Mouse (Mus musculus) embryonic facial prominence, embryonic 11.5 days (tissue): ENCODE results near the gene Cela2a. TPM values are rescaled to one million over a fixed set of nuclear protein-coding genes. Genes with fewer than 3 reads are reported as not detected.

Experiments used
- ATAC-seq: fragments of 200-750 bp; cut with Nextera tagmentation; replicated peaks from 2 replicates; pipeline ENCODE4 v1.8.0; 2017; ENCODE audit warnings: low read depth; ENCODE audit not compliant: insufficient number of reproducible peaks, low FRiP score, low TSS enrichment
- DNase-seq: peaks from one replicate; pipeline ENCODE4 v3.0.0-alpha.2; 2015; ENCODE audit warnings: low spot score
- H3K27ac ChIP-seq: fragments of 300-500 bp; sonication (generic); replicated peaks from 2 replicates; pipeline ENCODE4 v1.5.1; 2014; ENCODE audit warnings: mild to moderate bottlenecking, low read depth, low read length, control low read depth
- H3K27me3 ChIP-seq: fragments of 300-500 bp; sonication (generic); 2 replicates; pipeline ENCODE4 v1.6.1; 2014; ENCODE audit warnings: mild to moderate bottlenecking, low read length, moderate library complexity, mixed read lengths; ENCODE audit not compliant: control insufficient read depth, insufficient read depth
- H3K36me3 ChIP-seq: fragments of 300-500 bp; sonication (generic); replicated peaks from 2 replicates; pipeline ENCODE4 v1.6.1; 2014; ENCODE audit warnings: low read depth, mild to moderate bottlenecking, low read length, moderate library complexity, mixed read lengths; ENCODE audit not compliant: control insufficient read depth, insufficient read depth
- H3K4me1 ChIP-seq: fragments of 300-500 bp; sonication (generic); 2 replicates; pipeline ENCODE4 v1.6.1; 2014; ENCODE audit warnings: low read length, mixed read lengths; ENCODE audit not compliant: control insufficient read depth, insufficient read depth
- H3K4me2 ChIP-seq: fragments of 300-500 bp; sonication (generic); 2 replicates; pipeline ENCODE4 v1.6.1; 2014; ENCODE audit warnings: low read depth, mild to moderate bottlenecking, control low read depth, low read length, moderate library complexity
- H3K4me3 ChIP-seq: fragments of 300-500 bp; sonication (generic); 2 replicates; pipeline ENCODE4 v1.5.1; 2014; ENCODE audit warnings: low read depth, low read length, control low read depth
- H3K9ac ChIP-seq: fragments of 300-500 bp; sonication (generic); replicated peaks from 2 replicates; pipeline ENCODE4 v1.6.1; 2014; ENCODE audit warnings: mild to moderate bottlenecking, control low read depth, low read length
- H3K9me3 ChIP-seq: fragments of 300-500 bp; sonication (generic); replicated peaks from 2 replicates; pipeline ENCODE4 v1.6.1; 2016; ENCODE audit warnings: mild to moderate bottlenecking, low read length, inconsistent platforms, mixed read lengths; ENCODE audit not compliant: control insufficient read depth
- WGBS: fragments of 180-500 bp; shearing (Covaris S2); extraction: QIAGEN DNeasy Blood & Tissue Kit; methylation state at CpG from one replicate; pipeline ENCODE4 v1.1.7; 2014; 5-methylcytosine and 5-hydroxymethylcytosine counted together
- polyA plus RNA-seq: library from polyadenylated mRNA; unstranded; fragments of >200 nt; fragmentation: Nextera tagmentation; extraction: Ambion mirVana; gene quantifications from 2 replicates; pipeline ENCODE4 v1.2.1, GENCODE M21; 2014

Cela2a gene
- polyA plus RNA-seq, 1 experiment from 2014 or later: not detected

DNA sequence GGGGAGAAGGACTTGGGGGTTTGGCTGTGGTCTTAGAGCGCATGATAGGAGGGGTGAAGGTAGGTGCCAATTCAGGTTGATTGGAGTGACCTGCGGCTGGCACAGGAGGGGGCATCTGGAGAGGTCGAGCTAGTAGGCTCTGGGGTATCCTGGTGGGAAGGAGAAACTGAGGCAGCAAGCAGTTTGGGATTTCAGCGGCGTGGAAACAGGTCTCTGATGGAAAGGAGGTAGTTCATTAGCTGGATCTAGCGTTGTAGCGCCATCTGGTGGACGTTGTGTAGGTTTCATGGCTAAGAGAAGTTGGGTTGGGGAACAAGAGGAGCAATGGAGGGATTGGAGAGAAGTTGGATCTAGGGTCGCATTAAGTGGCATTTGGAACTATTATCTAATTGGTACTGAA, 27.5 kb upstream of the Cela2a start:
- Histone ChIP-seq H3K27me3 (no peaks in the 10 kb centered on the region), H3K4me3 (no peak overlapping the region), H3K9me3 (no peaks in the 10 kb centered on the region), H3K9ac (no peak overlapping the region), H3K4me1 (no peaks in the 10 kb centered on the region), H3K36me3 (no peaks in the 10 kb centered on the region), H3K27ac (no peak overlapping the region), H3K4me2 (no peak overlapping the region)
- ATAC-seq: no peak
- 85% methylated on average over 9 of the region's 9 CpGs for WGBS
- DNase-seq: peak; percentile 65

DNA sequence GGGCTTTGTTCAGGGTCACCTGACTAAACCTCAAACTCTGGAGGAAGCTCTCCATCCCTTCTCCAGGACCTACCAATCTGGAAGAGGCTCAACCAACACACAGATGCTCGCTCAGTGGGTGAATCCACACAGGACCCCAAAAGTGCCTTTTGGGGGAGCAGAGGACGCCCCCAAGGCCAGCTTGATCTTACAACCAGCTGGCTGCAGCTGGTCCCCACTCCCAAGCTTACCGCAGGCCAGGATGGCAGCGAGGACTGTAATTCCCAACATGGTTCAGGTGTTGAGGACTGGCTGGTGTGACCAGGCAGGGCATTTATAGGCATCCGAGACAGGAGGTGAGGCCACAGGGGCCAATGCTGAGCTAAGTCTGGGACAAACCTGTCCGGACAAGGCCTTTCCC, 20.0 kb upstream of the Cela2a start, which contains the start of gene Ctrc:
TSS of gene Ctrc (minus strand) at position 361 of the 400 bp plus-strand sequence.
- no peak within 1 kb of the TSS for H3K4me2 ChIP-seq
- DNase-seq (no peak), ATAC-seq (no peak)
- H3K4me3 ChIP-seq: no peak within 1 kb of the TSS
- no peaks in the 10 kb centered on the region for H3K4me1 ChIP-seq
- H3K9ac ChIP-seq: no peak within 1 kb of the TSS
- no peaks in the 10 kb centered on the region for H3K9me3 ChIP-seq
- no peak within 1 kb of the TSS for H3K27ac ChIP-seq
- no peaks in the 10 kb centered on the region for H3K36me3 ChIP-seq
- 82% methylated on average over 6 of the region's 6 CpGs for WGBS
- H3K27me3 ChIP-seq: no peaks in the 10 kb centered on the region

DNA sequence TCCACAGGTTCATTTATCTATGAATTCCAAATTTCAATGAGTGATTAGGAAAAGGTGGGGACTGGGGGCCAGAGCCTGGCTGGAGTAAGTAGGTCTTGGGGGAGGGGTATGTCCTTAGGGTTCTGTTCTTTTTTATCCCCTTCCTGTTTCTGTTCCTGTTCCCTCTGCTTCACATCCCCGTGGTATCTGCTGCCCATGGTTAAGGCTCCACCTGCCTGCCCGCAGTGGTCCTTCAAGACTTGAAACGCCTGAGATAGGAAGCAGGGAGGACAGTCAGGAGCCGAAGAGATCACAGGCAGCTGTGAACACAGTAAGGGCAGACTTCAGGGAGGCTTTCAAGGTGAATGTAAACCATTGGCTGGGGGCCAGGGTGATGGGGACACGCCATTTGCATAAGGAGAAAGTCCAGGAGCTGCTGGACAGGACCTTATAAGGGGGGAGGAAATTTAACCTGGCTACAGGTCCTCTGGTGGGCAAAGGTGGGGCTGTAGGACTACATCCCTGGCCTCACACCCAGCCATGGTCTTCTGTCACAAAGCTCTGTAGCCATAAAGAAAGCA, 8.7 kb upstream of the Cela2a start:
- ATAC-seq (no peak), DNase-seq (no peak)
- H3K27me3 ChIP-seq: no peaks in the 10 kb centered on the region
- no peaks in the 10 kb centered on the region for H3K9me3 ChIP-seq
- H3K4me3 ChIP-seq: no peak overlapping the region
- H3K36me3 ChIP-seq: no peaks in the 10 kb centered on the region
- 71% methylated on average over 5 of the region's 5 CpGs for WGBS
- no peak overlapping the region for H3K9ac ChIP-seq
- H3K27ac ChIP-seq: no peak overlapping the region
- H3K4me2 ChIP-seq: no peak overlapping the region
- no peaks in the 10 kb centered on the region for H3K4me1 ChIP-seq

DNA sequence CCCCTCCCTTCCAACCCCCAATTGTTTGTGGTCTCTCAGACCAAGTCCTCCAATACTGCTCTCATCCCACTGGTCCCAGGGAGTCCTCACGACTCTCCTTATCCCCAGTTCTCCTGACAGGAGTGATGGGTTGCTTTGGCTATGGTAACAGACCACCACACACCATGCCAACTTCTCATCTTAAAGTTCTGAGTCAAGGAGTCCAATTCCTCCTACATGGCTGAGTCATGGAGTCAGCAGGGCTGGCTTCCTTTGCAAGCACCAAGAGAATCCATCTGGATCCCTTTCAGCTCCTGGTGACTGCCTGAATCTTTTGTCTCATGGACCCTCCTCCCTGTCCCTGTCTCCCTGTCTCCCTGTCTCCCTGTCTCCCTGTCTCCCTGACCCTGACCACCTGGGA, 8.0 kb upstream of the Cela2a start:
- 40% methylated on average over 1 of the region's 1 CpGs for WGBS
- no peak for ATAC-seq
- no peaks in the 10 kb centered on the region for H3K27me3 ChIP-seq

DNA sequence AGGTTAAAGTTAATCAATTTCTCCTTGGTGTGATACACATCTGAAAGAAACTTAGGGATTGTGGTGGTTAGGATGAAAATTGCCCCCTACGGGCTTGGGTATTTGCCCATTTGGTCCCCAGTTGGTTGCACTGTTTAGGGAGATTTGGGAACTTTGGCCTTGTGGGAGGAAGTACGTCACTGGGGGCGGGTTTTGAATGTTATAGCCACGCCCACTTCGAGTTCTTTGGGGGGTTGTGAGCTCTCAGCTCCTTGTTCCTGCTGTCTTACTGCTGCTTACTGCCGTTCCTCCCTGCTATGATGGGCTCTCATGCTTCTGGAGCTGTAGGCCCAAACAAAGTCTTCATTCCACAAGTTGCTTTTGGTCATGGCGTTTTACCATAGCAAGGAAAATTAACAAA, 5.4 kb upstream of the Cela2a start:
- H3K27ac ChIP-seq: no peak overlapping the region
- H3K9me3 ChIP-seq: no peaks in the 10 kb centered on the region
- H3K27me3 ChIP-seq: no peaks in the 10 kb centered on the region
- H3K4me1 ChIP-seq: no peaks in the 10 kb centered on the region
- H3K36me3 ChIP-seq: no peaks in the 10 kb centered on the region
- H3K9ac ChIP-seq: no peak overlapping the region
- ATAC-seq (no peak), DNase-seq (no peak)
- 83% methylated on average over 7 of the region's 7 CpGs for WGBS
- no peak overlapping the region for H3K4me2 ChIP-seq
- no peak overlapping the region for H3K4me3 ChIP-seq

More for the DNA sequence above, 8.0 kb upstream of the Cela2a start:
- no peak for DNase-seq
- H3K4me3 ChIP-seq: no peak overlapping the region
- no peak overlapping the region for H3K4me2 ChIP-seq
- no peaks in the 10 kb centered on the region for H3K9me3 ChIP-seq
- H3K36me3 ChIP-seq: no peaks in the 10 kb centered on the region
- no peak overlapping the region for H3K9ac ChIP-seq
- no peaks in the 10 kb centered on the region for H3K4me1 ChIP-seq
- no peak overlapping the region for H3K27ac ChIP-seq

DNA sequence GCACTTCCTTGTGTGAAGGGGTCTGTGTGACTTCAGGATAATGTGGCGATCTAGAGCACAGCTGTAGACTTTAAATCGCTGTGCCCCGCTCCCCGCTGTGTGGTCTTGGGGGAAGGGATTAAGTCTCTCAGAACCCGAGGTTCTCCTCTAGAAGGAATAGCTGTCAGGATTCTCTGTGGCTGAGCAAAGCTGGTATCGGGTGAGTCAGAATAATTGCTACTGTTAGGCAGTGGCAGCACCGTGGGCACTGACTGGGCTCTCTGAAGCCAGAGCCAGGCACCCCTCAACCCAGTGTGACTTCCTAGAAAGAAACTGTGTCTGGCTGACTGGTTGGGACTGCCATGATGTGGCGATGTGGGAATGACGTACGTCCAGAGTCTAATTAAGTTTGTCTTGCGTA, 4.4 kb upstream of the Cela2a start:
- 56% methylated on average over 11 of the region's 11 CpGs for WGBS
- no peak overlapping the region for H3K27ac ChIP-seq
- no peaks in the 10 kb centered on the region for H3K27me3 ChIP-seq
- DNase-seq (no peak), ATAC-seq (no peak)
- H3K36me3 ChIP-seq: no peaks in the 10 kb centered on the region
- H3K4me1 ChIP-seq: no peaks in the 10 kb centered on the region
- no peak overlapping the region for H3K4me3 ChIP-seq
- no peak overlapping the region for H3K4me2 ChIP-seq
- H3K9ac ChIP-seq: no peak overlapping the region
- H3K9me3 ChIP-seq: no peaks in the 10 kb centered on the region

DNA sequence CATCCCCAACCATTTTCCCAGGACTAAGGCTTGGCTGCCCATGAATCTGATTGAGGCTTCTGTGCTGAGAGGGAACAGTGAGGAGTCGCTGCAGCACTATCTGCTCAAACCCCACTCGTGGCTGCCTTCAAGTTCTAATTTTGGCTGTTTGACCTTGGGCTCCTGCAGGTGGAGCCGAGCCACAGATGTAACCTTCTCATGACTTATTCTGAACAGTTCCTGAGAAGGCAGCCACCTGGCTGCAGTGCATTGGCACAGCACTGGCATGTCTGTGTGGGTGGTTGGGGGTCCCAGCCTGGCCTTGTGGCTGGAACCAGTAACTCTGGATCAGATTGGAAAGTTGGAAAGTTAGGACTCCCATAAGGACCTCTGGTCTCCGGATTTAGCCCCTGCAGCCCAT, 2.2 kb upstream of the Cela2a start:
- ATAC-seq (no peak), DNase-seq (no peak)
- Histone ChIP-seq H3K4me2 (no peak overlapping the region), H3K4me1 (no peaks in the 10 kb centered on the region), H3K27ac (no peak overlapping the region), H3K9ac (no peak overlapping the region), H3K4me3 (no peak overlapping the region), H3K9me3 (no peaks in the 10 kb centered on the region), H3K36me3 (no peaks in the 10 kb centered on the region), H3K27me3 (no peaks in the 10 kb centered on the region)
- WGBS: 74% methylated on average over 4 of the region's 4 CpGs

DNA sequence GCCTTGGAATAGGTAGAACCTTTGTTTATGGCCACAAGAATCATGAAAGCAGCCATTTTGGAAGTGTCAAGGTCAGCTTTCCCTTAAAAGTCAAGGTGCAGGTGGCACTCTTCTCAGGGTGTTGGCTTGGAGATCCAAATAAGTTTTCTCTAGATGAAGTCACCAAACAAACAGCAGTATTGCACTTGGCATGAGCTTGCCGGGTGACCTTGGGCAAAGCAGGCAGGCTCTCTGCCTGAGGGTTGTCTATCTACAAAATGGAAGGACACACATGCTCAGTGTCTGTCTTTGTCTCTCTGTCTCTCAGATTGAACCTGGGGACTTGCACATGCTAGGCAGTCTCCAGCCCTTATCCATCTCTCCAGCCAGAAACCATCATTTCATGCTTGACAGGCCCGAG, 1.4 kb upstream of the Cela2a start:
- WGBS: 83% methylated on average over 2 of the region's 2 CpGs

More for the DNA sequence above, 1.4 kb upstream of the Cela2a start:
- ATAC-seq (no peak), DNase-seq (no peak)
- Histone ChIP-seq H3K4me3 (no peak overlapping the region), H3K27me3 (no peaks in the 10 kb centered on the region), H3K36me3 (no peaks in the 10 kb centered on the region), H3K4me1 (no peaks in the 10 kb centered on the region), H3K9ac (no peak overlapping the region), H3K9me3 (no peaks in the 10 kb centered on the region), H3K4me2 (no peak overlapping the region), H3K27ac (no peak overlapping the region)
